Comparison of ENCODE assay signal across 15 mouse cellular contexts in genomic region chr2:161961179-161962163, GRCm38 (mm10).
A peak's percentile ranks its signal among the peaks of the same experiment; 100 is the strongest.
DNase-seq lines count a peak whose midpoint lies in the region; ATAC-seq lines count a peak whose summit lies in the region.
"Had no signal": no experiment of that assay in that cellular context is flagged by ENCODE, and none has a peak within 500 bp of the region (broad histone marks: within the 10 kb centered on the region; RNA-seq: fewer than 3 reads in every experiment).

No protein-coding gene starts in this region.

- H3K27ac ChIP-seq in hindbrain, embryonic 16.5 days (ENCODE audit: low read depth, low read length), result no peak overlapping the region
- no peak overlapping the region for H3K27ac ChIP-seq in hindbrain, embryonic 11.5 days (ENCODE audit: low read depth, low read length)
- H3K27ac ChIP-seq in neural tube, embryonic 13.5 days (replicated peaks), result peak overlapping the region; percentile 69
- H3K27ac ChIP-seq in neural tube, embryonic 14.5 days (ENCODE audit: low read depth, low read length), result peak overlapping the region; percentile 64; the same call in 1 of the 2 replicates
- H3K27ac ChIP-seq: gastrocnemius, adult 2 months; limb, embryonic 13.5 days had no signal

- no peak for DNase-seq in hindbrain, embryonic 11.5 days (ENCODE audit: low spot score)
- DNase-seq in neural tube, embryonic 10.5 days (ENCODE audit: extremely low spot score, low spot score), result no peak
- DNase-seq in cerebellum, adult 18-20 months, result peak; percentile 74 to 75
- no peak for DNase-seq in frontal cortex, postnatal 25 days (ENCODE audit: low spot score in 2 of 2)
- no peak for DNase-seq in frontal cortex, postnatal 10 days (ENCODE audit: low spot score in 2 of 2)
- DNase-seq: adrenal gland, postnatal 14 days; gastrocnemius, adult 2 months; lung, adult 2 months; thymus, postnatal 36 days had no signal

- no peaks in the 10 kb centered on the region; the same call in 1 of the 2 replicates for H3K9me3 ChIP-seq in hindbrain, embryonic 16.5 days (ENCODE audit: control insufficient read depth, low read length)
- no peaks in the 10 kb centered on the region for H3K9me3 ChIP-seq in hindbrain, embryonic 11.5 days (ENCODE audit: control insufficient read depth, low read length)
- H3K9me3 ChIP-seq in neural tube, embryonic 13.5 days, result no peaks in the 10 kb centered on the region
- no peaks in the 10 kb centered on the region for H3K9me3 ChIP-seq in neural tube, embryonic 14.5 days (ENCODE audit: control insufficient read depth, low read length)
- H3K9me3 ChIP-seq: heart, embryonic 12.5 days; limb, embryonic 13.5 days had no signal

- 50% methylated on average over 7 of the region's 7 CpGs for WGBS in hindbrain, embryonic 16.5 days
- WGBS in hindbrain, embryonic 11.5 days, result 75% methylated on average over 7 of the region's 7 CpGs
- 64% methylated on average over 7 of the region's 7 CpGs for WGBS in neural tube, embryonic 13.5 days
- 57% methylated on average over 7 of the region's 7 CpGs for WGBS in neural tube, embryonic 14.5 days

- no peak overlapping the region for H3K4me2 ChIP-seq in hindbrain, embryonic 16.5 days (ENCODE audit: low read length)
- H3K4me2 ChIP-seq in hindbrain, embryonic 11.5 days (replicated peaks; ENCODE audit: low read depth, low read length), result no peak overlapping the region
- no peak overlapping the region for H3K4me2 ChIP-seq in neural tube, embryonic 13.5 days
- no peak overlapping the region for H3K4me2 ChIP-seq in neural tube, embryonic 14.5 days (ENCODE audit: low read depth, low read length)
- H3K4me2 ChIP-seq: heart, embryonic 12.5 days; limb, embryonic 13.5 days had no signal

- H3K9ac ChIP-seq in hindbrain, embryonic 16.5 days (ENCODE audit: low read depth, low read length), result no peak overlapping the region
- H3K9ac ChIP-seq in hindbrain, embryonic 11.5 days (ENCODE audit: low read depth, low read length), result no peak overlapping the region
- H3K9ac ChIP-seq in neural tube, embryonic 13.5 days, result no peak overlapping the region
- no peak overlapping the region for H3K9ac ChIP-seq in neural tube, embryonic 14.5 days (replicated peaks; ENCODE audit: low read depth, low read length)
- H3K9ac ChIP-seq: heart, embryonic 12.5 days; limb, embryonic 13.5 days had no signal

- no peaks in the 10 kb centered on the region for H3K4me1 ChIP-seq in hindbrain, embryonic 16.5 days (ENCODE audit: control insufficient read depth, insufficient read depth, low read depth, low read length)
- H3K4me1 ChIP-seq in hindbrain, embryonic 11.5 days (replicated peaks; ENCODE audit: control insufficient read depth, insufficient read depth, low read length), result no peaks in the 10 kb centered on the region
- peaks cover 7% of the 10 kb centered on the region for H3K4me1 ChIP-seq in neural tube, embryonic 13.5 days (replicated peaks)
- H3K4me1 ChIP-seq in neural tube, embryonic 14.5 days (ENCODE audit: control insufficient read depth, insufficient read depth, low read length), result 0 out of 2 replicates have a peak, but pooled peaks cover 3% of the 10 kb centered on the region
- H3K4me1 ChIP-seq: heart, embryonic 12.5 days; limb, embryonic 13.5 days; megakaryocyte, embryonic 14.5 days had no signal

- 0 out of 2 replicates have a peak, but pooled peaks have one; percentile 45 for ATAC-seq in hindbrain, embryonic 16.5 days
- no peak for ATAC-seq in hindbrain, embryonic 11.5 days (ENCODE audit: low FRiP score)
- peak; percentile 59 for ATAC-seq in neural tube, embryonic 13.5 days (ENCODE audit: low read depth)
- ATAC-seq in neural tube, embryonic 14.5 days (ENCODE audit: low read depth), result no peak

- no peak overlapping the region for H3K4me3 ChIP-seq in hindbrain, embryonic 16.5 days (ENCODE audit: low read length)
- no peak overlapping the region for H3K4me3 ChIP-seq in hindbrain, embryonic 11.5 days (ENCODE audit: low read depth, low read length)
- no peak overlapping the region for H3K4me3 ChIP-seq in neural tube, embryonic 13.5 days
- no peak overlapping the region for H3K4me3 ChIP-seq in neural tube, embryonic 14.5 days (ENCODE audit: low read depth, low read length)
- H3K4me3 ChIP-seq: gastrocnemius, adult 2 months; heart, embryonic 12.5 days; limb, embryonic 13.5 days; megakaryocyte, embryonic 14.5 days had no signal

- H3K27me3 ChIP-seq in hindbrain, embryonic 16.5 days (replicated peaks; ENCODE audit: control insufficient read depth, insufficient read depth, low read length), result no peaks in the 10 kb centered on the region
- H3K27me3 ChIP-seq in hindbrain, embryonic 11.5 days (ENCODE audit: control insufficient read depth, insufficient read depth, low read length), result no peaks in the 10 kb centered on the region
- H3K27me3 ChIP-seq in neural tube, embryonic 13.5 days, result no peaks in the 10 kb centered on the region
- H3K27me3 ChIP-seq in neural tube, embryonic 14.5 days (ENCODE audit: control insufficient read depth, insufficient read depth, low read length), result no peaks in the 10 kb centered on the region
- H3K27me3 ChIP-seq: heart, embryonic 12.5 days; limb, embryonic 13.5 days; megakaryocyte, embryonic 14.5 days had no signal

- H3K36me3 ChIP-seq in hindbrain, embryonic 16.5 days (ENCODE audit: control insufficient read depth, insufficient read depth, low read length), result no peaks in the 10 kb centered on the region
- no peaks in the 10 kb centered on the region for H3K36me3 ChIP-seq in hindbrain, embryonic 11.5 days (ENCODE audit: control insufficient read depth, insufficient read depth, low read length)
- no peaks in the 10 kb centered on the region for H3K36me3 ChIP-seq in neural tube, embryonic 13.5 days
- H3K36me3 ChIP-seq in neural tube, embryonic 14.5 days (ENCODE audit: control insufficient read depth, insufficient read depth, low read length), result no peaks in the 10 kb centered on the region
- H3K36me3 ChIP-seq: heart, embryonic 12.5 days; limb, embryonic 13.5 days had no signal

Comparison
In these comparisons a context has a peak if more than half of its experiments do, and no peak if none do; other contexts are left out.
1. ATAC-seq: peak in hindbrain, embryonic 16.5 days (single experiment) and neural tube, embryonic 13.5 days (single experiment); none in hindbrain, embryonic 11.5 days (single experiment) and neural tube, embryonic 14.5 days (single experiment).
2. H3K27ac ChIP-seq: peak in neural tube, embryonic 13.5 days (single experiment) and neural tube, embryonic 14.5 days (single experiment); none in hindbrain, embryonic 16.5 days (single experiment) and hindbrain, embryonic 11.5 days (single experiment).
3. DNase-seq: peak in cerebellum, adult 18-20 months (2 of 2); none in hindbrain, embryonic 11.5 days (single experiment), neural tube, embryonic 10.5 days (single experiment), frontal cortex, postnatal 25 days (0 of 2) and frontal cortex, postnatal 10 days (0 of 2).